8 mouse cellular contexts compared by ENCODE assay signal in the genomic region with DNA sequence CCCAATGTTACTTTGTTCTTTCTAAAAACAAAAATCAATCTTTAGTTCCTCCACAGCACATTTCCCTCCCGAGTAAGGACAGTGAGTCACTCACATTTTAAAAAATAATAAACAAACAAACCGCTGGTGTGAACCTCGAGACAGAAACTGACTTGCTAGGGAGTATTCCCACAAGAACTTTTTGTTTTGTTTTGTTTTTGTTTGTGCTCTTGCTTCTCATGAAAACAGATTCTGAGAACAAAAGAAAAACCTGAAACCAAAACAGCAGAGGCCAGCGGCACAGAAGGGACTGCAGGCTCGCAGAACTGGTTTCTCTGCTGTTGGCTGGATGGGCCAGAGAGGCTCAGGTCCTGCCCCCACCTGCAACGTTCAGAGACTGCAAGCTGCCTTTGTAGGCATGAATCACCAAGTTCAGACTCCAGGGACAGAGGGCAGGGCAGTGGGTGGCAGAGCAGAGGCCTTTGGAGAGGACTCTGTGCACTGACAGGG.
DNase-seq lines count a peak whose midpoint lies in the region; ATAC-seq and TF ChIP-seq lines count a peak whose summit lies in the region.

No protein-coding gene starts in this region.

- intact Hi-C loops in heart, postnatal 14 days (cut with DNase I): loop anchor here (10.0 kb wide), 2 partner anchors 425 to 655 kb away; no protein-coding TSS in a partner anchor

- no peak overlapping the region for H3K4me2 ChIP-seq in midbrain, postnatal 0 days (ENCODE audit: low read depth, low read length, poor library complexity, severe bottlenecking)

- no peaks in the 10 kb centered on the region for H3K9me3 ChIP-seq in ES-Bruce4 (replicated peaks; ENCODE audit: control insufficient read depth, insufficient read depth, low read length, poor library complexity, severe bottlenecking)
- no peaks in the 10 kb centered on the region for H3K9me3 ChIP-seq in midbrain, postnatal 0 days (ENCODE audit: low read length)

- ATAC-seq in midbrain, postnatal 0 days (ENCODE audit: low FRiP score): no peak
- no peak for ATAC-seq in erythroid progenitor cell, adult 5-6 weeks (replicated peaks; ENCODE audit: low FRiP score, poor library complexity, severe bottlenecking)

- no peaks in the 10 kb centered on the region for H3K4me1 ChIP-seq in ES-Bruce4 (ENCODE audit: control insufficient read depth, insufficient read depth, low read length)
- peaks cover 3% of the 10 kb centered on the region; the same call in 1 of the 2 replicates for H3K4me1 ChIP-seq in midbrain, postnatal 0 days (ENCODE audit: insufficient read depth, low read length)

- H3K36me3 ChIP-seq in ES-Bruce4 (ENCODE audit: control insufficient read depth, insufficient read depth, low read length, poor library complexity, severe bottlenecking): peaks cover 13% of the 10 kb centered on the region
- no peaks in the 10 kb centered on the region for H3K36me3 ChIP-seq in midbrain, postnatal 0 days (ENCODE audit: insufficient read depth, low read length)

- DNase-seq in adrenal gland, postnatal 14 days: peak; percentile 79
- DNase-seq in heart, postnatal 14 days: peak; percentile 19 to 27
- peak; percentile 56 to 75 for DNase-seq in kidney, postnatal 4 days
- DNase-seq in midbrain, postnatal 0 days (ENCODE audit: low spot score): no peak
- DNase-seq in yolk sac, embryonic 10.5 days (ENCODE audit: low spot score): no peak
- no peak for DNase-seq in natural killer cell, adult 2 months (ENCODE audit: low spot score in 2 of 2)

- H3K4me3 ChIP-seq in ES-Bruce4 (ENCODE audit: low read depth, low read length): no peak overlapping the region
- no peak overlapping the region for H3K4me3 ChIP-seq in midbrain, postnatal 0 days (ENCODE audit: low read depth, low read length)

- no peaks in the 10 kb centered on the region for H3K27me3 ChIP-seq in ES-Bruce4 (ENCODE audit: control insufficient read depth, insufficient read depth, low read length, poor library complexity, severe bottlenecking)
- no peaks in the 10 kb centered on the region for H3K27me3 ChIP-seq in midbrain, postnatal 0 days (ENCODE audit: insufficient read depth, low read length)

- TF ChIP-seq CTCF in ES-Bruce4 (IDR thresholded peaks at IDR 0.05; ENCODE audit: low read depth, low read length): no peak
- TF ChIP-seq CTCF in midbrain, postnatal 0 days (IDR thresholded peaks at IDR 0.05): no peak

- no peak overlapping the region for H3K27ac ChIP-seq in ES-Bruce4 (ENCODE audit: insufficient read depth, low read length)
- peak overlapping the region; percentile 34; the same call in 1 of the 2 replicates for H3K27ac ChIP-seq in midbrain, postnatal 0 days (ENCODE audit: low read depth, low read length)

- WGBS in midbrain, postnatal 0 days: 27% methylated on average over 6 of the region's 6 CpGs

- H3K9ac ChIP-seq in ES-Bruce4 (ENCODE audit: low read depth, poor library complexity, severe bottlenecking): no peak overlapping the region
- H3K9ac ChIP-seq in midbrain, postnatal 0 days (replicated peaks; ENCODE audit: low read length, poor library complexity, severe bottlenecking): no peak overlapping the region

- TF ChIP-seq POLR2A in ES-Bruce4 (IDR thresholded peaks at IDR 0.05; ENCODE audit: insufficient read depth, low read length): no peak

- TF ChIP-seq EP300 in ES-Bruce4 (IDR thresholded peaks at IDR 0.05; ENCODE audit: insufficient read depth, low read depth, low read length): peak; percentile 54; the same call in 1 of the 2 replicates

Comparison
In these comparisons a context has a peak if more than half of its experiments do, and no peak if none do; other contexts are left out.
1. DNase-seq: peak in adrenal gland, postnatal 14 days (single experiment), heart, postnatal 14 days (2 of 2) and kidney, postnatal 4 days (2 of 2); none in midbrain, postnatal 0 days (single experiment), yolk sac, embryonic 10.5 days (single experiment) and natural killer cell, adult 2 months (0 of 2).